Mouse (Mus musculus) erythroblast, embryonic 14.5 days (primary cell): Measurements from ENCODE around the gene Lgals4.

Experiments used
- GATA1 ChIP-seq: IDR thresholded peaks from 2 replicates; pipeline ENCODE4 v1.6.1; 2012; ENCODE audit warnings: low read length, inconsistent platforms, mixed read lengths
- TAL1 ChIP-seq: IDR thresholded peaks from 3 replicates; pipeline ENCODE4 v1.6.1; 2012; ENCODE audit warnings: low read length, inconsistent platforms, mixed read lengths

DNA sequence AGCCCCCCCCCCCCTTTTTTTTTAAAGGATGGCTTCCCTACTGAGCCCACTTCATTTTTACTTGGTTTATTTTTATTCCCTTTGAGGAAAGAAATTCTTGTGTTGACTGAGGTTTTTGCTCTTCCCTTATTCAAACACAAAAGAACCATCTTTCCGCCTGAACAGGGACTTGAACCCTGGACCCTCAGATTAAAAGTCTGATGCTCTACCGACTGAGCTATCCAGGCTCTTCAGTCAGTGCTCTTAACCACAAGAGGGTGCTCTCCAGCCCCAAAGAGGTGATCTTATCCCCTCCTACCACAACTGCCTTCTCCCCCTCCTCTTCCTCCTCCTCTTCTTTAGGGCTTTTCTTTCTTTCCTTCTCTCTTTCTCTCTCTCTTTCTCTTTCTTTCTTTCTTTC is 39.8 kb upstream of the Lgals4 start:
- TF ChIP-seq GATA1 = no peak
- no peak for TF ChIP-seq TAL1
